Mouse (Mus musculus): ENCODE measurements around the gene Tmod2. TPM values are rescaled to one million over a fixed set of nuclear protein-coding genes. Genes with fewer than 3 reads are reported as not detected.
A peak's percentile ranks its signal among the peaks of the same experiment; 100 is the strongest.

Tmod2 gene
- polyA plus RNA-seq, 1 experiment = 8.0 TPM

GRCm38 (mm10) chr9:75532461-75532860, 78.7 kb downstream of the Tmod2 start:
- TF ChIP-seq POLR2A (IDR thresholded peaks at IDR 0.05; ENCODE audit: low read depth, low read length) (no peak), CTCF (IDR thresholded peaks at IDR 0.05; ENCODE audit: borderline replicate concordance, insufficient read depth, low read length) (no peak)
- Histone ChIP-seq H3K27ac (ENCODE audit: insufficient read depth, low read length) (no peak overlapping the region), H3K4me3 (ENCODE audit: insufficient read depth, low read length) (no peak overlapping the region), H3K4me1 (ENCODE audit: control insufficient read depth, insufficient read depth, low read length) (peaks cover 4% of the 10 kb centered on the region; the same call in 1 of the 2 replicates)

GRCm38 (mm10) chr9:75529358-75529757, 81.8 kb downstream of the Tmod2 start:
- Histone ChIP-seq H3K27ac (ENCODE audit: insufficient read depth, low read length) (no peak overlapping the region), H3K4me3 (ENCODE audit: insufficient read depth, low read length) (no peak overlapping the region), H3K4me1 (ENCODE audit: control insufficient read depth, insufficient read depth, low read length) (peaks cover 4% of the 10 kb centered on the region; the same call in 1 of the 2 replicates)
- TF ChIP-seq CTCF (IDR thresholded peaks at IDR 0.05; ENCODE audit: borderline replicate concordance, insufficient read depth, low read length) = no peak
- TF ChIP-seq POLR2A (IDR thresholded peaks at IDR 0.05; ENCODE audit: low read depth, low read length) = no peak

- H3K27ac ChIP-seq (ENCODE audit: insufficient read depth, low read length) = no peak overlapping the region
- no peak overlapping the region for H3K4me3 ChIP-seq (ENCODE audit: insufficient read depth, low read length)
- H3K4me1 ChIP-seq (ENCODE audit: control insufficient read depth, insufficient read depth, low read length) = 0 out of 2 replicates have a peak, but pooled peaks cover 2% of the 10 kb centered on the region
- TF ChIP-seq CTCF (IDR thresholded peaks at IDR 0.05; ENCODE audit: borderline replicate concordance, insufficient read depth, low read length) (no peak), POLR2A (IDR thresholded peaks at IDR 0.05; ENCODE audit: low read depth, low read length) (no peak)
Measured at GRCm38 (mm10) chr9:75528096-75528495, 83.0 kb downstream of the Tmod2 start.

DNA sequence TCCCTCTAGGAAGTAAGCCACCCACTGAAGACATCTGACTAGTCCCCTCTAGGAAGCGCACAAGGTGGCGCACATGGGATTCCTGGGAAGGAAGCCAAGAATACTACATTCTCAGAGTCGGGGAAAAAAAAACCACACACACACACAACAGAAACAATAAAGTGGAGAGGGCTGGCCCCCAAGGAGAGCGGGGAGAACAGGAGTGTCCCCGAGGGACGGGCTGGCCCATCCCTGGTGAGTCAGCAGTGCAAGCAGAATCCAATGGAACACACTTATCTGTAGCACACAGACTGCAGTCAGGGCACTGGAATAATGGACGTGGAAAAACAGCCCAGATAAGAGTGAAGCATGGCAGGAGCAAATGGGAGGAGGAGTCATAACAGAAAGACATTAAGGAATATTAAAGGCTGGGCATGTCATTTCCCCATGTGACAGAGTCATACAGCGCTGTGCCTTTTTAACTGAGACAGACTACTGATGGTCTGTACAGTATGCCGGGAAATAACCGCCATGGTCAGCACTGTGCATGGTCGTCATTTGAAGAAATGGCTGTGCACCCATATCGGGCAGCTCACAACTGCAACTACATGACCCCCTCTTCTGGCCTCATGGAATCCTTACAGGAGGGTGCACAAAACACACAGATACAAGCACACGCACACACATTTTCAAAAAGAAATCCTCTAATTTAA, 83.6 kb downstream of the Tmod2 start:
- H3K4me1 ChIP-seq (ENCODE audit: control insufficient read depth, insufficient read depth, low read length) = 0 out of 2 replicates have a peak, but pooled peaks cover 2% of the 10 kb centered on the region
- TF ChIP-seq CTCF (IDR thresholded peaks at IDR 0.05; ENCODE audit: borderline replicate concordance, insufficient read depth, low read length) = no peak
- no peak for TF ChIP-seq POLR2A (IDR thresholded peaks at IDR 0.05; ENCODE audit: low read depth, low read length)
- H3K27ac ChIP-seq (ENCODE audit: insufficient read depth, low read length) = no peak overlapping the region
- H3K4me3 ChIP-seq (ENCODE audit: insufficient read depth, low read length) = no peak overlapping the region

DNA sequence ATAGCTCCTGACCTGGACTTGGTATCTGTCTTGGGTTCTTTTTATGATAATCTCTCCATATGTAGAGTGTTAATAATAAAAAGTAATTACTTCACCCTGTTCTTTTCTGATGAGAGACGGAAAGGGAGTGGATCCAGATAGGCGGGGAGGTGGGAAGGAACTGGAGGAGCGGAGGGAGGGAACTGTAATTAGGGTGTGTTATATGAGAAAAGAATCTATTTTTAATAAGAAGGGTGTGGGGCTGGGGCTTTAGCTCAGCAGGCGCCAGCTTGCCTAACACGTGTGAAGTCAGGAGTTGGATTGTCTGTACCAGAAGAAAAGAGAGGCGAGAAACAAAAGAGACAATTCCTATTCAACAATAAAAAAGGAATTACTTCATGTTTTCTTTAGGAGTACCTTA, 87.5 kb downstream of the Tmod2 start:
- H3K27ac ChIP-seq (ENCODE audit: insufficient read depth, low read length) = no peak overlapping the region
- TF ChIP-seq POLR2A (IDR thresholded peaks at IDR 0.05; ENCODE audit: low read depth, low read length) (no peak), CTCF (IDR thresholded peaks at IDR 0.05; ENCODE audit: borderline replicate concordance, insufficient read depth, low read length) (no peak)
- no peak overlapping the region for H3K4me3 ChIP-seq (ENCODE audit: insufficient read depth, low read length)
- 0 out of 2 replicates have a peak, but pooled peaks cover 2% of the 10 kb centered on the region for H3K4me1 ChIP-seq (ENCODE audit: control insufficient read depth, insufficient read depth, low read length)

GRCm38 (mm10) chr9:75522217-75522616, 88.9 kb downstream of the Tmod2 start:
- Histone ChIP-seq H3K27ac (ENCODE audit: insufficient read depth, low read length) (no peak overlapping the region), H3K4me3 (ENCODE audit: insufficient read depth, low read length) (no peak overlapping the region), H3K4me1 (ENCODE audit: control insufficient read depth, insufficient read depth, low read length) (no peaks in the 10 kb centered on the region)
- TF ChIP-seq CTCF (IDR thresholded peaks at IDR 0.05; ENCODE audit: borderline replicate concordance, insufficient read depth, low read length) (no peak), POLR2A (IDR thresholded peaks at IDR 0.05; ENCODE audit: low read depth, low read length) (no peak)

DNA sequence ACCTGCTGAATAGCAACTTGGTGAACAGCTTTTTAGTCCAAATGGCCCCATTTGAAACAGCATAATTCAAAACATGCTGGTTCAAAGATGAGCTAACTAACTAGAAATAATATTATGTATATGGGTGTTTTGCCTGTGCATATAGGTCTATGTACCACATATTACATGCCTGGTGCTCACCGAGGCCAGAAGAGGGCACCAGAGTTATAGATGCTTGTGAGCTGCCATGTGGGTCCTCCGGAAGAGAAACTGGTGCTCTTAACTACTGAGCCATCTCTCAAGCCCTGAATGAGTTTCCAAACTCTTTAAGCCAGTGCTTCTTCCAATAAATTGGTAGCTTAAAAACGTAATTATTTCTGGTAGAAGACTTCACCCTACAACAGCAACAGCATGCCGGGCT, 89.3 kb downstream of the Tmod2 start:
- Histone ChIP-seq H3K4me3 (ENCODE audit: insufficient read depth, low read length) (no peak overlapping the region), H3K27ac (ENCODE audit: insufficient read depth, low read length) (no peak overlapping the region), H3K4me1 (ENCODE audit: control insufficient read depth, insufficient read depth, low read length) (no peaks in the 10 kb centered on the region)
- TF ChIP-seq POLR2A (IDR thresholded peaks at IDR 0.05; ENCODE audit: low read depth, low read length) (no peak), CTCF (IDR thresholded peaks at IDR 0.05; ENCODE audit: borderline replicate concordance, insufficient read depth, low read length) (peak; percentile 52; the same call in 1 of the 2 replicates)

GRCm38 (mm10) chr9:75520940-75521339, 90.2 kb downstream of the Tmod2 start:
- no peak overlapping the region for H3K4me3 ChIP-seq (ENCODE audit: insufficient read depth, low read length)
- no peak overlapping the region for H3K27ac ChIP-seq (ENCODE audit: insufficient read depth, low read length)
- no peak for TF ChIP-seq CTCF (IDR thresholded peaks at IDR 0.05; ENCODE audit: borderline replicate concordance, insufficient read depth, low read length)
- no peak for TF ChIP-seq POLR2A (IDR thresholded peaks at IDR 0.05; ENCODE audit: low read depth, low read length)
- no peaks in the 10 kb centered on the region for H3K4me1 ChIP-seq (ENCODE audit: control insufficient read depth, insufficient read depth, low read length)

DNA sequence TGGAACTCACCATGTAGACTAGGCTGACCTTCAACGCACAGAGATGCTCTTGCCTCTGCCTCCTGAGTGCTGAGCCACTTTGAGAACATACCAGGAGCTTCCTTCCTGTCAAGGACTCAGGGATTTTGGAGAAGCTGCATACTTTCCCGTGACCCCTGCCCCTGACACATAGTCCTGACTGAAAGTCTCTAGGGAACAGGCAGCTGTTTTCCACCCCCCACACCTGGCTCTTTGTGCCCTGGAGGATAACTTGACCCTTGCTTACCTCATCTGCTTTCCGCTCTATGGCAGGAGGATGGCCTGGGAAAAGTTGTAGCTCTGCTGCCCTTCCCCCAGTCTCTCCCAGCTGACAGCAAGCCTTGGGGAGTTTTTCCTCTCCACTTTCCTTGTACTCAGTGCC, 93.4 kb downstream of the Tmod2 start:
- Histone ChIP-seq H3K4me1 (ENCODE audit: control insufficient read depth, insufficient read depth, low read length) (no peaks in the 10 kb centered on the region), H3K27ac (ENCODE audit: insufficient read depth, low read length) (no peak overlapping the region), H3K4me3 (ENCODE audit: insufficient read depth, low read length) (no peak overlapping the region)
- TF ChIP-seq CTCF (IDR thresholded peaks at IDR 0.05; ENCODE audit: borderline replicate concordance, insufficient read depth, low read length) = no peak

Other genes with a start within 250 kb of the Tmod2 start
- 107 and 120 TPM in 2 replicates for gene Mapk6, start 201.3 kb downstream of the Tmod2 start, polyA plus RNA-seq (2011; ENCODE audit: insufficient read length, low read depth, missing spikeins)
- gene Leo1, start 169.8 kb downstream of the Tmod2 start, polyA plus RNA-seq (2011; ENCODE audit: insufficient read length, low read depth, missing spikeins) = 29.6 and 30.6 TPM in 2 replicates
- gene Tmod3, start 51.7 kb downstream of the Tmod2 start, polyA plus RNA-seq (2011; ENCODE audit: insufficient read length, low read depth, missing spikeins) = 71.0 and 76.6 TPM in 2 replicates
- 8.9 and 10.4 TPM in 2 replicates for gene Lysmd2, start 14.4 kb upstream of the Tmod2 start, polyA plus RNA-seq (2011; ENCODE audit: insufficient read length, low read depth, missing spikeins)
- 0.46 TPM in 1 of 2 replicates, not detected in the other for gene Scg3, start 72.7 kb upstream of the Tmod2 start, polyA plus RNA-seq (2011; ENCODE audit: insufficient read length, low read depth, missing spikeins)
- gene Bmp5, start 164.0 kb upstream of the Tmod2 start, polyA plus RNA-seq (2011; ENCODE audit: insufficient read length, low read depth, missing spikeins) = 0.72 and 1.8 TPM in 2 replicates